Mouse (Mus musculus) small intestine, adult 2 months (tissue): ENCODE measurements around the gene Zfp94. TPM values are rescaled to one million over a fixed set of nuclear protein-coding genes. Genes with fewer than 3 reads are reported as not detected.

Experiments
- H3K27ac ChIP-seq: fragments of 200-500 bp; 2 replicates; pipeline ENCODE4 v1.5.1; 2012; ENCODE audit warnings: low read depth, low read length, control low read depth, inconsistent platforms; ENCODE audit not compliant: insufficient read depth
- H3K27me3 ChIP-seq: fragments of 200-500 bp; 2 replicates; pipeline ENCODE4 v1.6.1; 2012; ENCODE audit warnings: mild to moderate bottlenecking, moderate library complexity, low read length, inconsistent platforms; ENCODE audit not compliant: control insufficient read depth, insufficient read depth
- H3K36me3 ChIP-seq: fragments of 200-500 bp; 2 replicates; pipeline ENCODE4 v1.6.1; 2012; ENCODE audit warnings: mild to moderate bottlenecking, low read length, control low read depth, inconsistent platforms; ENCODE audit not compliant: control insufficient read depth, insufficient read depth
- H3K4me1 ChIP-seq: fragments of 200-500 bp; 2 replicates; pipeline ENCODE4 v1.6.1; 2012; ENCODE audit warnings: low read length, inconsistent platforms, mixed read lengths; ENCODE audit not compliant: control insufficient read depth, insufficient read depth, insufficient read length
- H3K4me3 ChIP-seq: fragments of 200-500 bp; 2 replicates; pipeline ENCODE4 v1.5.1; 2012; ENCODE audit warnings: low read depth, mild to moderate bottlenecking, control low read depth, inconsistent platforms, low read length, moderate library complexity
- CTCF ChIP-seq: fragments of 200-500 bp; IDR thresholded peaks from 2 replicates; pipeline ENCODE4 v1.5.1; 2012; ENCODE audit warnings: low read depth, mild to moderate bottlenecking, control low read depth, inconsistent platforms, low read length, moderate library complexity, mixed read lengths; ENCODE audit not compliant: insufficient replicate concordance, insufficient read length; ENCODE audit errors: extremely low read depth
- POLR2A ChIP-seq: fragments of 200-500 bp; IDR thresholded peaks from 2 replicates; pipeline ENCODE4 v1.6.1; 2012; ENCODE audit warnings: low read depth, mild to moderate bottlenecking, control low read depth, inconsistent platforms, low read length, moderate library complexity
- WGBS: fragments of 180-500 bp; shearing (Covaris S2); methylation state at CpG from one replicate; pipeline ENCODE4 v1.1.7; 2018; 5-methylcytosine and 5-hydroxymethylcytosine counted together
- polyA plus RNA-seq: library from polyadenylated mRNA; depleted of rRNA; stranded (reverse); fragments of >200 nt; gene quantifications from 2 replicates; pipeline ENCODE4 v1.2.3, GENCODE M21; 2012

Gene Zfp94
- polyA plus RNA-seq, 1 experiment: 1.5 TPM

DNA sequence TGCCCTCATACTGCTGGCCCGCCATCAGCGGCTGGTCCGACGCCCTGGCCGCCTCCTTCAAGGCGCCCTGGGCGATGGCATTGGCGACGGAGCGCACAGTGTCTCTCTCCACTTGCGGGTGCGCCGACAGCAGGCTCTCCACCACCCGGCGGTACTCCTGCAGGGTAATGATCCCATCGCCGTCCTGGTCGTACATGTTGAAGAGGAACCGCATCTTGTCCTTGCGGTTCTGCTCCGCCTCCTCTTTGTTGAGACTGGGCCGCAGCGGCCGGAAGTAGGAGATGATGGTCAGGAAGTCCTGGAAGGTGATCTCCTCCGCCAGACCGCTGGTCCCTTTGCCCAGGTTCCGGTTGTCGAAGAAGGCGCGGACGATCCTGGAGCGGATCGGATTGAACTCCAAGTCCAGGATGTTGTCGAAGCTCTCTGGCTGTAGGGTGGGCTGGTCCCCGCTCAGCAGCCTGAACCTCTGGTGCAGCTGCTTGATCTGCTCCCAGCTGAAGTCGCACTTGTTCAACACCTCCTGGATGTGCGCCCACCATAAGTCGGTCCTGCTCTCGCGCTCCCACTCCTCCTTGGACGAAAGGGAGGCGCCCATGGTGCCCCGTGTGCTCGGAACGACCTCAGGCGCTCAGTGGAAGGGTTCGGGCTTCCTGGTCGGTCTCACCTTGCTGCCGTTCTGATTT lies 17.0 kb upstream of the Zfp94 start, which contains the start of gene Tescl:
TSS of gene Tescl (minus strand) at position 633 of the 683 bp plus-strand sequence.
- Histone ChIP-seq H3K27ac (no peak within 1 kb of the TSS), H3K36me3 (no peaks in the 10 kb centered on the region), H3K4me3 (0 out of 2 replicates have a peak within 1 kb of the TSS, but pooled peaks have one; percentile 8), H3K27me3 (peaks cover 15% of the 10 kb centered on the region; the same call in 1 of the 2 replicates), H3K4me1 (no peaks in the 10 kb centered on the region)
- TF ChIP-seq POLR2A: no peak
- no peak for TF ChIP-seq CTCF
- 40% methylated on average over 49 of the region's 49 CpGs for WGBS

GRCm38 (mm10) chr7:24327281-24327975 lies 11.0 kb upstream of the Zfp94 start:
- Histone ChIP-seq H3K36me3 (no peaks in the 10 kb centered on the region), H3K27me3 (peaks cover 16% of the 10 kb centered on the region), H3K27ac (no peak overlapping the region), H3K4me3 (no peak overlapping the region), H3K4me1 (no peaks in the 10 kb centered on the region)
- 44% methylated on average over 14 of the region's 14 CpGs for WGBS
- TF ChIP-seq CTCF (no peak), POLR2A (no peak)

GRCm38 (mm10) chr7:24326273-24327135 lies 10.0 kb upstream of the Zfp94 start:
- WGBS: 61% methylated on average over 20 of the region's 20 CpGs
- Histone ChIP-seq H3K27ac (no peak overlapping the region), H3K4me3 (no peak overlapping the region), H3K4me1 (no peaks in the 10 kb centered on the region), H3K27me3 (peaks cover 19% of the 10 kb centered on the region), H3K36me3 (no peaks in the 10 kb centered on the region)
- TF ChIP-seq CTCF (no peak), POLR2A (no peak)

DNA sequence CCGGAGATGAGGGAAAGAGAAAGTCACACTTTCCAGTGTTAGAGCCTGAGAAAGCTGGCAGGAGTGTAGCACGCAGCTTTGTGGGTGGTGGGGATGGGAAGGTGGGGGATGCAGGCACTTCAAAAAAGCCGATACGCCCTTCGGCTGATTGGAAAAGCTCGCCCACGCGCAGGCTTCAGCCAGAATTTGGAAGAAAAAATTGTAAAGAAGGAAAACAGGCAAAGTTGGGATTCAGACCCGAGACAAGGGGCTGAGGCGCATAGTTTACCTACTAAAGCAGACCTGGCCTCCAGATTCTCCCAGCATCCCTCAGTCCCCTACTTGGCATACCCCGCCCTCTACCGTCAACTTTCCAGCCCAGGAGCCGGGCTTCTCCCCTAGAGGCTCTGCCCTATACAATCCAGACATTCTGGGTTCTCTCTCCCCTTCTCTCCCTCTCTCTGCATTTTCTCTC lies 9.2 kb upstream of the Zfp94 start:
- H3K27ac ChIP-seq: no peak overlapping the region
- H3K36me3 ChIP-seq: no peaks in the 10 kb centered on the region
- TF ChIP-seq POLR2A (no peak), CTCF (no peak)
- no peak overlapping the region for H3K4me3 ChIP-seq
- H3K27me3 ChIP-seq: peaks cover 19% of the 10 kb centered on the region
- H3K4me1 ChIP-seq: no peaks in the 10 kb centered on the region
- 23% methylated on average over 13 of the region's 13 CpGs for WGBS

- Histone ChIP-seq H3K27ac (no peak overlapping the region), H3K4me1 (no peaks in the 10 kb centered on the region), H3K36me3 (no peaks in the 10 kb centered on the region), H3K27me3 (peaks cover 19% of the 10 kb centered on the region), H3K4me3 (no peak overlapping the region)
- no peak for TF ChIP-seq CTCF
- TF ChIP-seq POLR2A: no peak
- 43% methylated on average over 6 of the region's 6 CpGs for WGBS
Observed at GRCm38 (mm10) chr7:24325197-24325596, 8.7 kb upstream of the Zfp94 start.

- Histone ChIP-seq H3K36me3 (no peaks in the 10 kb centered on the region), H3K27me3 (peaks cover 19% of the 10 kb centered on the region; the same call in 1 of the 2 replicates), H3K4me3 (no peak overlapping the region), H3K27ac (no peak overlapping the region), H3K4me1 (no peaks in the 10 kb centered on the region)
- 63% methylated on average over 4 of the region's 4 CpGs for WGBS
- TF ChIP-seq CTCF: no peak
- no peak for TF ChIP-seq POLR2A
Observed at GRCm38 (mm10) chr7:24322593-24322992, 6.1 kb upstream of the Zfp94 start.
